Mouse (Mus musculus) hindbrain, embryonic 15.5 days (tissue): ENCODE results near the gene Asb13. TPM values are rescaled to one million over a fixed set of nuclear protein-coding genes. Genes with fewer than 3 reads are reported as not detected.

Source experiments
- ATAC-seq: fragments of 200-750 bp; cut with Nextera tagmentation; 2 replicates; pipeline ENCODE4 v1.8.0; 2017; ENCODE audit warnings: low read depth, moderate number of reproducible peaks, moderate TSS enrichment; ENCODE audit not compliant: low FRiP score
- H3K27ac ChIP-seq: fragments of 300-500 bp; sonication (generic); replicated peaks from 2 replicates; pipeline ENCODE4 v1.5.1; 2015; ENCODE audit warnings: mild to moderate bottlenecking, inconsistent platforms
- H3K27me3 ChIP-seq: fragments of 300-500 bp; sonication (generic); 2 replicates; pipeline ENCODE4 v1.6.1; 2015; ENCODE audit warnings: control low read depth, inconsistent platforms
- H3K36me3 ChIP-seq: fragments of 300-500 bp; sonication (generic); 2 replicates; pipeline ENCODE4 v1.6.1; 2015; ENCODE audit warnings: control low read depth, inconsistent platforms
- H3K4me1 ChIP-seq: fragments of 300-500 bp; sonication (generic); replicated peaks from 2 replicates; pipeline ENCODE4 v1.6.1; 2015; ENCODE audit warnings: control low read depth, inconsistent platforms
- H3K4me2 ChIP-seq: fragments of 300-500 bp; sonication (generic); 2 replicates; pipeline ENCODE4 v1.6.1; 2015; ENCODE audit warnings: moderate library complexity, mild to moderate bottlenecking, inconsistent platforms
- H3K4me3 ChIP-seq: fragments of 300-500 bp; sonication (generic); 2 replicates; pipeline ENCODE4 v1.5.1; 2015; ENCODE audit warnings: mild to moderate bottlenecking, inconsistent platforms
- H3K9ac ChIP-seq: fragments of 300-500 bp; sonication (generic); 2 replicates; pipeline ENCODE4 v1.6.1; 2015; ENCODE audit warnings: inconsistent platforms
- H3K9me3 ChIP-seq: fragments of 300-500 bp; sonication (generic); 2 replicates; pipeline ENCODE4 v1.6.1; 2016; ENCODE audit warnings: control low read depth, inconsistent platforms
- WGBS: fragments of 180-500 bp; shearing (Covaris S2); methylation state at CpG from one replicate; pipeline ENCODE4 v1.1.7; 2015; 5-methylcytosine and 5-hydroxymethylcytosine counted together
- polyA plus RNA-seq: library from polyadenylated mRNA; unstranded; fragments of >200 nt; fragmentation: Nextera tagmentation; extraction: Ambion mirVana; gene quantifications from 2 replicates; pipeline ENCODE4 v1.2.1, GENCODE M21; 2015

Gene Asb13
- polyA plus RNA-seq, 1 experiment from 2014 or later = 17.9 TPM

DNA sequence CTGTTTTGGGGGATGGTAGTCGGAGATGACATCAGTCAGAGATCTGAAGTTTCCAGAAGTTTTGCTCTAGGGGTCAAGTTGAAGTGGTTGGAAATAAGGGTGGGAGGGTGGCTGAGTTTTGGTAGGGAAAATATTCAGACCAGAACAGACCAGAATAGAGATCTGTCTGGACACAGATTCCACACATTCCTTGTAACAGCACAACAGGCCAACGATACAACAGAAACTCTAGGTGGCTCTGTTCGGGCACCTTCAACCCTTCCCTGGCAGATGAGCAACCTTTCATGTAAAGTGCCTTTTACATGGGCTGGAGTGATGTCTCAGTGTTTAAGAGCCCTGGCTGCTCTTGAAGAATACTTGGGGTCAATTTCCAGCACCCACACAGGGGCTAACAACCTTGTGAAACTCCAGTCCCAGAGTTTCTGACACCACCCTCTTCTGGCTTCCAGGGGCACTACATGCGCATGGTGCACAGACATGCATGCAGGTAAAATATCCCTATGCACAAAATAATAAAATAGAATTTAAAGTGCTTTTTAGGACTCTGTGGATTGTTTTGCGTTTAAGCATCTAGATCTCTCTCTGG is 33.5 kb downstream of the Asb13 start:
- WGBS = 89% methylated on average over 5 of the region's 5 CpGs
- Histone ChIP-seq H3K9ac (no peak overlapping the region), H3K27ac (no peak overlapping the region), H3K27me3 (no peaks in the 10 kb centered on the region), H3K4me1 (no peaks in the 10 kb centered on the region), H3K36me3 (no peaks in the 10 kb centered on the region), H3K4me3 (no peak overlapping the region), H3K4me2 (no peak overlapping the region), H3K9me3 (no peaks in the 10 kb centered on the region)
- ATAC-seq = no peak

GRCm38 (mm10) chr13:3668068-3668467 is 34.2 kb downstream of the Asb13 start:
- no peaks in the 10 kb centered on the region for H3K36me3 ChIP-seq
- no peak for ATAC-seq
- no peak overlapping the region for H3K9ac ChIP-seq
- H3K27ac ChIP-seq = no peak overlapping the region
- H3K4me2 ChIP-seq = no peak overlapping the region
- no peaks in the 10 kb centered on the region for H3K27me3 ChIP-seq
- WGBS = 88% methylated on average over 3 of the region's 3 CpGs
- no peaks in the 10 kb centered on the region for H3K9me3 ChIP-seq
- no peaks in the 10 kb centered on the region for H3K4me1 ChIP-seq
- H3K4me3 ChIP-seq = no peak overlapping the region

GRCm38 (mm10) chr13:3669611-3670010 is 35.8 kb downstream of the Asb13 start:
- ATAC-seq = no peak
- H3K4me1 ChIP-seq = no peaks in the 10 kb centered on the region
- no peaks in the 10 kb centered on the region for H3K27me3 ChIP-seq
- no peak overlapping the region for H3K9ac ChIP-seq
- H3K27ac ChIP-seq = no peak overlapping the region
- H3K36me3 ChIP-seq = no peaks in the 10 kb centered on the region
- 92% methylated on average over 1 of the region's 1 CpGs for WGBS
- no peak overlapping the region for H3K4me3 ChIP-seq
- no peaks in the 10 kb centered on the region for H3K9me3 ChIP-seq
- no peak overlapping the region for H3K4me2 ChIP-seq

- H3K4me3 ChIP-seq = no peak overlapping the region
- H3K9me3 ChIP-seq = no peaks in the 10 kb centered on the region
- no peaks in the 10 kb centered on the region for H3K4me1 ChIP-seq
- no peak overlapping the region for H3K4me2 ChIP-seq
- H3K27me3 ChIP-seq = no peaks in the 10 kb centered on the region
- no peak for ATAC-seq
- 80% methylated on average over 1 of the region's 1 CpGs for WGBS
- no peak overlapping the region for H3K9ac ChIP-seq
- no peak overlapping the region for H3K27ac ChIP-seq
- no peaks in the 10 kb centered on the region for H3K36me3 ChIP-seq
These were observed 36.2 kb downstream of the Asb13 start for GRCm38 (mm10) chr13:3670039-3670438.

- 75% methylated on average over 3 of the region's 3 CpGs for WGBS
- H3K4me3 ChIP-seq = no peak overlapping the region
- H3K9me3 ChIP-seq = no peaks in the 10 kb centered on the region
- no peaks in the 10 kb centered on the region for H3K27me3 ChIP-seq
- H3K27ac ChIP-seq = no peak overlapping the region
- H3K36me3 ChIP-seq = no peaks in the 10 kb centered on the region
- no peak for ATAC-seq
- H3K4me1 ChIP-seq = no peaks in the 10 kb centered on the region
- no peak overlapping the region for H3K4me2 ChIP-seq
- H3K9ac ChIP-seq = no peak overlapping the region
These were observed 39.3 kb downstream of the Asb13 start for GRCm38 (mm10) chr13:3673151-3673550.

- H3K4me1 ChIP-seq = no peaks in the 10 kb centered on the region
- H3K9me3 ChIP-seq = no peaks in the 10 kb centered on the region
- H3K4me3 ChIP-seq = no peak overlapping the region
- H3K27me3 ChIP-seq = no peaks in the 10 kb centered on the region
- no peak overlapping the region for H3K9ac ChIP-seq
- no peak overlapping the region for H3K4me2 ChIP-seq
- ATAC-seq = no peak
- no peak overlapping the region for H3K27ac ChIP-seq
- WGBS = 72% methylated on average over 4 of the region's 4 CpGs
- H3K36me3 ChIP-seq = no peaks in the 10 kb centered on the region
These were observed 39.8 kb downstream of the Asb13 start for GRCm38 (mm10) chr13:3673622-3674021.

DNA sequence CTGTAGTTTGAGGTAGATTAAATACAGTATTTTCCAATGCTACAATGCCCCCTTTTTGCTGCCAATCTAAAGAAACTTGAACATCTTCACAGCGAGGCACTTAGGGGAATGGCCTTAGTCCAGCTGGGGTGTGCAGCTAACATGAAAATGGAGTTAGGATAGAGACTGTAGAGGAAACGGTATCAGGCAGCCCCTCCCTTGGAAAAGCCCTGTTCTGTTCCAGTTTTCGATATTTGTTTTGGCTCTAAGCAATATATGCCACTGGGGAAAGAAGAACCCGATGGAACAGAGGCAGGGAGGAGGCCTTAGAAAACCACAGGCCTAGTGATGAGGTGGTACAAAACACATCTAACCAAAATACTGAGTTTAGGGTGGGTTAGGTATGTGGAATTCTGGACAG is 42.0 kb downstream of the Asb13 start:
- H3K27ac ChIP-seq = no peak overlapping the region
- WGBS = 86% methylated on average over 4 of the region's 4 CpGs
- H3K4me3 ChIP-seq = no peak overlapping the region
- no peak overlapping the region for H3K9ac ChIP-seq
- no peaks in the 10 kb centered on the region for H3K4me1 ChIP-seq
- H3K9me3 ChIP-seq = no peaks in the 10 kb centered on the region
- H3K4me2 ChIP-seq = no peak overlapping the region
- no peaks in the 10 kb centered on the region for H3K36me3 ChIP-seq
- no peak for ATAC-seq
- no peaks in the 10 kb centered on the region for H3K27me3 ChIP-seq

- Histone ChIP-seq H3K27ac (no peak overlapping the region), H3K27me3 (no peaks in the 10 kb centered on the region), H3K9me3 (no peaks in the 10 kb centered on the region), H3K4me3 (no peak overlapping the region), H3K4me2 (no peak overlapping the region), H3K36me3 (no peaks in the 10 kb centered on the region), H3K9ac (no peak overlapping the region), H3K4me1 (no peaks in the 10 kb centered on the region)
- ATAC-seq = no peak
- WGBS = 82% methylated on average over 4 of the region's 4 CpGs
These were observed 45.3 kb downstream of the Asb13 start for GRCm38 (mm10) chr13:3679098-3679497.

GRCm38 (mm10) chr13:3686306-3686705 is 52.5 kb downstream of the Asb13 start:
- no peak overlapping the region for H3K4me3 ChIP-seq
- no peak overlapping the region for H3K4me2 ChIP-seq
- H3K27ac ChIP-seq = no peak overlapping the region
- WGBS = 65% methylated on average over 1 of the region's 1 CpGs
- H3K27me3 ChIP-seq = no peaks in the 10 kb centered on the region
- no peak overlapping the region for H3K9ac ChIP-seq
- no peaks in the 10 kb centered on the region for H3K36me3 ChIP-seq
- no peaks in the 10 kb centered on the region for H3K9me3 ChIP-seq
- ATAC-seq = no peak
- no peaks in the 10 kb centered on the region for H3K4me1 ChIP-seq

DNA sequence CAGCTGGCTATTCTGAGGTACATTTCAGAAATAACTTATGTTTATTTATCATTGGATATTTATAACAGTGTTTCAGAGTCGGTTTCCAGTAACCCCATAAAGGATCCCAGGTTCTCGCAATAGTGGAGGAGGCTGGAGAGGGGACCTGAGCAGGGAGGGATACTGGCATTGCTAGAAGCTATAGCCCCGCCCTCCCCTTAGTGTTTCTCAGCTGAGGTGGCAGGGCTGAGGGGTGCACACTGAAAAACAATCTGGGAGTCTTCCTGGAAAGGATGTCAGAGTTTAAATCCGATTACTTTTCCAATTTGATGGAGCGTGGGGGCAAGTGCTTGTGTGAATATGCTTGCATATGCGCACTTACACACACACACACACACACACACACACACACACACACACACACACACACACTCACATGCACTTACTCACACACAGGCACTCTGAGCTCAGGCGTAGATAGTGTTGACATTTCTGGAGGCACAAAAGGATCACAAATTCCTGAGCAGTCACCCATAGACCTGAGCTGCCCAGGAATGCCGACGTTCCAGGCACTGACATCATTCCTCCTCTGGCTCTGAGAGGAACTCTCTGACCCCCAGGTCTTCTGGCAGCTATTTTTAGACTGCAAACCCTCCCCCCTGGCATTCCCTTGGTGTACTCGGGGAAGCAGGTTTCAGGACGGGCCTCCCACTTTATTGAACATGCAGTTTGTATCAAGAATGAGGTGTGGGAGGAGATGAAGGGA is 60.9 kb downstream of the Asb13 start:
- Histone ChIP-seq H3K9ac (no peak overlapping the region), H3K4me3 (no peak overlapping the region), H3K36me3 (no peaks in the 10 kb centered on the region), H3K27me3 (no peaks in the 10 kb centered on the region), H3K27ac (no peak overlapping the region), H3K9me3 (no peaks in the 10 kb centered on the region), H3K4me1 (no peaks in the 10 kb centered on the region), H3K4me2 (no peak overlapping the region)
- 31% methylated on average over 11 of the region's 11 CpGs for WGBS
- ATAC-seq = no peak

DNA sequence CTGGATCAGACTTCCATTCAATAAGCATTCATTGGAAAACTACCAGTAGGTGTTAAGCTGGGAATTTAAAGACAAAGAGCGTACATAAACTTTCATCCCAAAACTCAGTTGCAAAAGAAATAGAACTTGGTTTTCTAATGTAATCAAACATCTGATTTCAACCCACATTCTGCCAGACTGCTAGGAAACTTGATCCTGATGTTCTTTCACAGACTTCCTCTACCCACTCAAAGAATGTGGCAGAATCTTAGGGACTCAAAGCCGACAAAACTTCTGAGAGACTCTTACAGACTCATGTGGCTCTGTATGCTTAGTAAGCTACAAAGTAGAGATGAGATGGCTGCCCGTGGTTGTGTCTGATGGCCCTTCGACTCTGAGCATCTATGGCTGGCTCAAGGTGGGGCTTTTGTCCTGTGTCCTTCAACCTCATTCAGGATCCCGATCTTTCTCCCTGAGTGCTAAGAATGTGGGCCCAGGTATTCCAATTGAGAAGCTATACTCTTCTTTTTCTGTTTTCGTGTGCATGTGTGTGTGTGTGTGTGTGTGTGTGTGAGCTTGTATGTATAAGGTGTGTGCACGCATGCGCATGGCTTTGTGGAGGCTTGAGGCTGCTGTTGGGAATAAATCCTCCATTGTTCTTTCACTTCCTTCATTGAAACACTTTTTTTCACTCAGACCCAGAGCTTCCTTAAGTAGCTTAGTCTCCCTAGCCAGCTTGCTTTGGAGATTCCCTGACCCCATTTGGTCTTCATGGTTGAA is 63.3 kb downstream of the Asb13 start:
- Histone ChIP-seq H3K27me3 (no peaks in the 10 kb centered on the region), H3K9me3 (no peaks in the 10 kb centered on the region), H3K4me3 (no peak overlapping the region), H3K9ac (no peak overlapping the region), H3K4me1 (no peaks in the 10 kb centered on the region), H3K36me3 (no peaks in the 10 kb centered on the region), H3K27ac (no peak overlapping the region), H3K4me2 (no peak overlapping the region)
- WGBS = 83% methylated on average over 8 of the region's 8 CpGs
- no peak for ATAC-seq

DNA sequence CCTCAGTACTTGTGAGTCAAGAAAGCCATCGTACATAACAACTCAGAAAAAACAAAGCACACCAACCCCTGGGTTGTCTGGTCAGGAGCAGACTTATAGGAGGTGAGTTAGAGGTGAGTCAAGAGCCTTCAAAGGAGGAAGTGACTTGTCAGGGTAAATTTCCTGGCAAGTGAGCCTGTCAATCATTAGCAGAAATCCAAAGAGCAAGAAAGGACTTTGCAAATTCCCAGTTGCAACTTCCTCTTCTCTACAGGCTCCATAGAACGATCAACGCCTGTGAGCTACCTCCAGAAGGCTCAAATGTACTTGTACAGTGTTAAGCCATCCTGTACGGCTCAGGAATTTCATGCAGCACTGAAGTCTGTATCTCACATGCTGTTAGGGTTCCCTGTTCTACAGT is 66.9 kb downstream of the Asb13 start:
- H3K9ac ChIP-seq = no peak overlapping the region
- H3K27ac ChIP-seq = no peak overlapping the region
- H3K27me3 ChIP-seq = no peaks in the 10 kb centered on the region
- 87% methylated on average over 4 of the region's 4 CpGs for WGBS
- ATAC-seq = no peak
- H3K4me3 ChIP-seq = no peak overlapping the region
- H3K9me3 ChIP-seq = no peaks in the 10 kb centered on the region
- no peaks in the 10 kb centered on the region for H3K4me1 ChIP-seq
- H3K36me3 ChIP-seq = no peaks in the 10 kb centered on the region
- H3K4me2 ChIP-seq = no peak overlapping the region
